Mouse (Mus musculus): Measurements from ENCODE around the gene Mfng.

The Mfng gene

DNA sequence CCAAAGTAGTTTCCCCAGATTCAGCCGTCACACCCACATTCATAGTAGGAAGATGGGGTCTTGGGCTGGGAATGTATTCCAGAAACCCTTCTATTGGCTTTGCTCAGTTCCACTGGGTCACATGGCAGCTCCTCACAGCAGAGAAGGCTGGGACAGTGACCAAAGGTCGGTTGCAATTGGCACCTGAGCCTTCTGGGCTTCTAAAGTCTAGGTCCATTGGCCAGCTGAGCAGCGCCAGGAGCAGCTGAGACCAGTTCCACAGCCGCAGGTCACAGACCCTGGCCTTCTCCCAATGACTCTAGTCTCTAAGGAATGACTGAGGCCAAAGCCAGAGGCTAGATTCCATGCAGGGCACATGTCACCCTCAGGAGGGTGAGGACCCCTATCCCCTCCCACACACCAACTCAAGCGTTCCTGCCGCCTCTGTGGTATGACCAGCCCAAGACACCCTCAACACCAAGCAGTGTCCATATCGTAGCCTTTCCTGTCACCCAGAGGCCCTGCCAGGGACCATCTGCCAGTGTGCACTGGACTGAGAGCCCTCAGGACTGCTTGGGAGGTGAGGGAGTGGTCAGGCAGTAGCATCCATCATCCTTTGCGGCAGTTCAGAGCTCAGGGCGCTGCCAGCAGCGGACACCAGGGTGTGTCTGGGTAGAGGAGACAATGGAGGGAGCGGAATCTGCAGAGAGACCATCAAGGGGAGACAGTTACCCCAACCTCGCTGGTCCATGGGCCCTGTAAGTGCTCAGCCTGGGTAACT is 17.1 kb downstream of the Mfng start:
- DNase-seq: no peak

GRCm38 (mm10) chr15:78755226-78755625 is 18.0 kb downstream of the Mfng start:
- no peak for DNase-seq

DNA sequence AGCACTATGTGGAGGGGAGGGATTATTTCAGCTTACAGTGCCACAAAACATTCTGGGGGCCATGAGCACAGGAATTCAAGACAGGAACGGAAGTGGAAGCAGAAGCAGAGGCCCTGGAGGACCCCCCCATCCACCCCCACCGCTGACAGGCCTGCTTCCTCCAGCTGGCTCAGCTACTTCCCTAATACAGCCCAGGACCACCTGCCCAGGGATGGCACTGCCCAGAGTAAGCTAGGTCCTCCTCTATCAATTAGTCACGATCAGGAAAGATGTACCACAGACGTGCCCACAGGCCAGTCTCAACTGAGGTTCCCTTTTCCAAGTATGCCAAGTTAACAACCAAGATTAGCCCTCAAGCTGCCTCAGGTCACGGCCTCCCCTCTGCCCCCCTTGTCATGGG is 19.1 kb downstream of the Mfng start:
- DNase-seq: no peak

DNA sequence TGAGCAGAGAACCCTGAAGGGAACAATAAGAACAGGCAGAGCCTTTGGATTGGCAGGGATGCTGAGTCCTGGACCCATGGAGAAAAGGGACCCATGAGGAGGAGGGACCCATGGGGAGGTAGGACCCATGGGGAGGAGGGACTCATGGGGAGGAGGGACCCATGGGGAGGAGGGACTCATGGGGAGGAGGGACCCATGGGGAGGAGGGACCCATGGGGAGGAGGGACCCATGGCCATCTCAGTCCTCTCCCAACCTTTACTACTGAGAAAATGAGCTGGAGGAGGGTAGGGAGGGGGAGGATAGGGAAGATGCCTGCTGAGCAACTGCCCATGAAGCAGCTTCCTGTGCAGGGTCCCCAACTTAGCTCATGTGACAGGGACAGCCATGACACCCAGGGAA is 20.3 kb downstream of the Mfng start:
- no peak for DNase-seq

- DNase-seq: no peak
Measured at GRCm38 (mm10) chr15:78750608-78751350, 22.5 kb downstream of the Mfng start.

DNA sequence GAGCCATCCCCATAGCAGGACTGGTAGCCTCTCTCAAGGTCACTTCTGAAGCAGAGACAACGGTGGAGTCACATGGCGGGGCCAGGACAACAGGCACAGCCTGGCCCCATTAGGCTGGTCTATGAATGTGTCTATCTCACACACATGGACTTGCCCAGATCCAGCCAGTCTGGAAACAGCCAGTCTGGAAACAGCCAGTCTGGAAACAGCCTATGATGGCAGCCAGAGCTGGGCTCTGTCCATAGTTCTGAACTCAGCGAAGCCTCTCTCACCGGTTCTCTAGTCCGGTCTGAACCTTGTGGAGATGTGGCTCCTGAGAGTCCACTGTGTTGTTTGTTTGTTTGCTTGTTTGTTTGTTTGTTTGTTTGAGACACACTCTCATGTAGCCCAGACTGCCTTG is 23.4 kb downstream of the Mfng start:
- no peak for DNase-seq

DNA sequence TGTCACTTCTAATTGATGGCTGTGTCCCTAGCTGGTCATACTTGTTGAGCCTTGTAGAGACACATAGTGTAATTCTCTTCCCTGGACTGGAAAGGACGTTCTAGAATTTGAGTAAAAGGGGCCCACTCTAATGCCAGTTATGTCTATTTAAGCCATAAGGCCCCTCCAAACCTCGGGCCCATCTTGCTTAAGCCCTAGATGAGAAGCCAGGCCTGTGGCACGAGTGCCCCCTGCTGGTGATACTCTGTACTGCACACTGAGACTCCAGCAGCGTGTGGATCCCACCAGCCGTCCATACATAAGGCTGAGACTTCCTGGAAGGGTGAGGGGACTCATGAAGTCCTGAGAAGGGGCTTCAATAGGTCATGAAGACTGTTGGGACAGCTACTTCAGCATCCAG is 29.1 kb downstream of the Mfng start:
- peak; percentile 72 to 83 for DNase-seq

DNA sequence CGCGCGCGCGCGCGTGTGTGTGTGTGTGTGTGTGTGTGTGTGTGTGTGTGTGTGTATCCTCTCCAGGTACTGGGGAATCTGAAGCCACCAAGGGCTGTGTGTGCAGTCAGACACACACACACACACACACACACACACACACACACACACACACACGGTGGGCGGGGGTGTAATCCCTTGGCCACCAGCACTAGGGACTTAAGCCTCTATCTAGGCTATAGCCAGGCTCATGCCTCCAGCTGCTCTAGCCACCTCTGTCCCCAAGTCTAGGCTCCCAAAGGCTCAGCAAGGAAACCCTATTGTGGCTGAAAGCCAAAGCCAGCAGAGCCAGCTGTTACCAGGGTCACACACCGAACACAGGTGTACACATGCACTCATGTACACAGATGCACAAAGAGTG is 30.4 kb downstream of the Mfng start:
- no peak for DNase-seq

DNA sequence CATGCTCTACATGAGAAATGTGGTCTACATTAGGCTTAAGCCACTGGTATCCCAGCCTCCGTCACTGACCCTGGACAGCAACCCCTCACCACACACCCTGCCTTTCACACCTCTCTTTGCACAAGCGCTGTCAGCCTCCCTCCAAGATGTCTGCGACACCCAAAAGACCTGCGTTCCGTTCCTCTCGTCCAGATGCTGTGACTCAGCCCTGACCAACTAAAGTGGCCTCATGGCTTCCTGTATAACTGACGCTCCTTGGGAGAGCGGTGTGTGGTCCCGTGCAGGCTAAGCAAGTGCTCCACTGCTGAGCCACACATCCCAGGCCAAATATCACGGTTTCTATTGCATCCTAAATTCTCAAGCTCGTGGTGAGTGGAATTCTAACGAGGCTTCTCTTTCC is 32.6 kb downstream of the Mfng start:
- DNase-seq: no peak

GRCm38 (mm10) chr15:78737146-78737545 is 36.1 kb downstream of the Mfng start:
- DNase-seq: no peak

DNA sequence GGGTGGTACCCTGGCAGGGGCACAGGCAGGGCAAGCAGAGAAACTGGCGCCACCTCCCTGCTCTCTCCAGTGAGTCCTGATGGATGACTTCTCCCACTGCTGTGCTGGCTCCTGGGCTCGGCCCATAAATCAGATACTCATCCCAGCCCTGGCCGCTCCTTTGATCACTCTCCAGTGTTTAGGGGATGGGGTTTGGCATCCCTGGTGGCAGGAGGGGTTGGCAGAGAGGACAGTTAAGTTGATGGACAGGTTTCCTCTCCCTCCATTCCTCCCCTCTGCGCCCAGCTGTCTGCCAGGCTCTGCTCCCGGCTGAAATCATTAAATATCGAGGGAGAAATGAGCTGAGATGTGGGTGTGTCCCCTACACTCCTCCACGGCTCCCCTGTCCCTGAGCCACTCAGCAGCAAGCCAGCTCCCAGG is 36.6 kb downstream of the Mfng start:
- no peak for DNase-seq

GRCm38 (mm10) chr15:78736181-78736579 is 37.1 kb downstream of the Mfng start:
- DNase-seq: no peak

DNA sequence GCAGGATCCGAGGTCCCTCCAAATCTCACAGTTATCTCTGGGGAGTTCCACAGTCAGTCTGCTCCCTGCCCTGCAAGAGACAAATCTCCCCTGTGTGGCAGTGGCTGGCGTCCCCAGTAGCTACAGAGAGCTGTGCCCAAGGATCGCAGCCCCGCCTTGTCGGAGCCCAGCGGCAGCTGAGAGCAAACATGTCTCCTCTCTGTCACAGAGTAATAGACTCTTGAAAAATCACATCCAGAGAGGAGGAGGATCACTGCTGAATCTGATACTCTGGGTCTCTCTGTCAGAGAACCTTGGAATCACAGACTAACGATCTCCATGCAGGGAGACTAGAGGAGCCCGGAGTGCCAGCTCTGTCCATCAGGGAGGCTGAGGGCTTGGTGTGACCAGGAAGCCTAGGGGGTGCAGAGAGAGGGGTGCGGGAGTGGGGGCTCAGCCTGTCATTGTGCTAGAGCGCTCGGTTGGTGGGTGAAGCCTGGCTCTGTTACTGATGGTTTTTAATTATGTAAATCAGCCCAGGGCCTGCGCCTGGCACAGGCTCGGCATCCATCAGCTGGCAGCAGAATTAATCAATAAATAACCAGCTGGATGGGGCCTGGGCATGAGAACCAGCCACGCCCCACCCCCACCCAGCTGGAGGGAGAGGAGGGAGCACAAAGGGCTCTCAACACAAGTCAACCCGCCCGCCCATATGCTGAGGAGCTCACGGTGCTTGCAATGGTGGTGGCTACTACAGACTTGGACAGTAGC is 37.7 kb downstream of the Mfng start:
- no peak for DNase-seq

DNA sequence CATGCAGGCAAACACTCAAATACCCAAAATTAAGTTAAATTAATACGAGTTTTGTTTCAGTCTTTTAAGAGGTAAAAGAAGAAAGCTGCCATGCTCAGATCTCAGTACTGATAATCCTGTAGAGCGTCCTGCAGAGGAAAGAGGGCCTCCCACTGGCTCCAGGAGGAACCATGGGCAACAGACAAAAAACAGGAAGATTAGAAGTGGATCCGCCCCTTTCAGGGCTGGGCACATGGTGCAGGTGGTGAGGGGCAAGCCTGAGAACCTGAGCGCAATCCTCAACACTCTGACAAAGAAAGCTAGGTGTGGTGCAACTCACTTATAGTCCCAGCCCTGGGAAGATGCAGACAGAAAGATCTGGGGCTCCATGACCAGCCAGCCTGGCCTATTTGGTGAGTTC is 41.4 kb downstream of the Mfng start:
- no peak for DNase-seq

DNA sequence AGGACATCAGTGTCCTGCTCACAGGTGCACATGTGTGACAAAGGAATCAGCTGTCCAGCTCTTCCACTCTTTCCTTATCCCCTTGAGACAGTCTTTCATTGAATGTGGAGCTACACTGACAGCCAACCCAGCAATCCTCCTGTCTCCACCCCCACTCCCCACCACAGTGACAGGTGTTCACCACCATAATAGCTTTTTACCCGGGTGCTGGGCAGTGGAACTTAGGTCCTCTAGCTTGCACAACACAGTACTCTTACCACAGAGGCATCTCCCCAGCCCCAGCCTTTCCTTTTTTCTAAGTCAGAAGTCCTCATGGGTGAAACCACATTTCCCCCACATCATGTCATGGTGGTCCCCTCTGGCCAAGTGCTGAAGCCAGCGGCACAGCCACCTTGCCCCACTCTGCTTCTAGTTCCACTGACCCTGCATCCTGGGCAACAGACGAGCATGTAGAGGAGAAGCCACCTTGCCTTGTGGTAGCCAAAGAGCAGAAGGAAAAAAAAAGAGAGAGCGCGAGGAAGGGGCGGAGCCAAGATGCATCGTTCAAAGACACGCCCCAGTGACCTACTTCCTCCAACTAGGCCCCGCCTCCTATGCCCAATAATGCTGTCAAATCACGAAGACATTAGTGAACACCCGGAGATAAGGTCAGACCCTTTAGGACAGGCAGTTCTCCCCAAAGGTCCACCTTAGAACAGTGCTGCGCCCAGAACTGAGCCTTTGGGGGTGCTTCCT is 42.8 kb downstream of the Mfng start:
- peak in 1 of 2 experiments; percentile 45 for DNase-seq

DNA sequence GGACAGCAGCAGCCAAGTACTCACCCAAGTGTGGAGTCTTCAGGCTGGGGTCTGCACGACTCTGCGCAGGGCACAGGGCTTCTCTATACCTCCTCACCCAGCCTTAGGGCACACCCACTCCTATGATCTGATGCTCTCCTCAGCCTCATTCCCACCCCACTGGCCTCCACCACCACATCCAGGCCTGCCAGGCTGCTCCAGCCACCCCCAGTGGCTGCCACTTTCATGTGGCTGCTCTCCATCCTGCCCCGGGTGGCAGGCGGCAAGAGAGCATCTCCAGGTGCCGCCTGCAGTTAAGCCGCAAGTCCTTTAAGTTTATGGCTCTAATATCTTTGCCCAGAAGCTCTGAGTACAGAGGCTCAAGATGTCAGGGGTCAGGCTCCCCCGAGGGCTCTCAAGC is 46.6 kb downstream of the Mfng start:
- peak; percentile 52 to 69 for DNase-seq

DNA sequence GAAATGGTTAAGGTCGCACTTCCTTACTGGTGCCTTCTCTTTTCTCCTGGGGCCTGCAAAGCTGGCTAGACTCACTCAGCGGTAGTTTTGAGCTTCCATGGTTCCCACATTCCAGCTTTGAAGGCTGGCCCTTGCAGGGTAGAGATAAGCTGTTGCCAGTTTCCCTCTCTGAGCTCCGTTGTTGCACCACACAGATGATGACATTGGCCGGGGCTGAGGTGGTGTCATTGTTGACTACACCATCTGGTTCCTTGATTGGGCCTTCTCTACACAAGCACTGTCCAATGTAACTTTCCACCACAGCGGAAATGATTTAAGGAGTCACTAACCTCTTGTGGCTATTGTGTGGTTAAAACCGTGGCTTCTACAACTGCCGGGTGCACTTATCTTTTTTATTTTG is 52.7 kb downstream of the Mfng start:
- no peak for DNase-seq

GRCm38 (mm10) chr15:78720094-78720493 is 53.2 kb downstream of the Mfng start:
- peak; percentile 66 to 75 for DNase-seq

DNA sequence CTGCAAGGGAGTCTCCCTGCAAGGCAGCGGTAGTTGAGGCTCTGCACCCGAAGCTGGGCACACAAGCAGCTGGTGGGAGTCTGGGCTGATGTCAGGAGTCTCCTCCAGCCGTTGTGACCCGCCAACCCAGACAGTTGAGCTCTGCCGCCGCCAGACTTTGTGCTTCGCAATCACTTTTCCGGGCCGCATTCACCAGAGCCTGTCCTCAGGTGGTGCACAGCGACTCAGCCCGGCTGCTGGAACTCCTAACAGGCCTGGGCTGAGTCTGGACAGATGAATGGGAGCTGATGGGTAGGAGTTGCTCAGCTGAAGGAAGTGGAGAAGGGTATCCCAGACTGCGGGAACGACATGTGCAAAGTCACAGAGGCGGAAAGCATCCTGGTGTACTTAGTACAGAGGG is 53.9 kb downstream of the Mfng start:
- DNase-seq: peak; percentile 30 to 38

DNA sequence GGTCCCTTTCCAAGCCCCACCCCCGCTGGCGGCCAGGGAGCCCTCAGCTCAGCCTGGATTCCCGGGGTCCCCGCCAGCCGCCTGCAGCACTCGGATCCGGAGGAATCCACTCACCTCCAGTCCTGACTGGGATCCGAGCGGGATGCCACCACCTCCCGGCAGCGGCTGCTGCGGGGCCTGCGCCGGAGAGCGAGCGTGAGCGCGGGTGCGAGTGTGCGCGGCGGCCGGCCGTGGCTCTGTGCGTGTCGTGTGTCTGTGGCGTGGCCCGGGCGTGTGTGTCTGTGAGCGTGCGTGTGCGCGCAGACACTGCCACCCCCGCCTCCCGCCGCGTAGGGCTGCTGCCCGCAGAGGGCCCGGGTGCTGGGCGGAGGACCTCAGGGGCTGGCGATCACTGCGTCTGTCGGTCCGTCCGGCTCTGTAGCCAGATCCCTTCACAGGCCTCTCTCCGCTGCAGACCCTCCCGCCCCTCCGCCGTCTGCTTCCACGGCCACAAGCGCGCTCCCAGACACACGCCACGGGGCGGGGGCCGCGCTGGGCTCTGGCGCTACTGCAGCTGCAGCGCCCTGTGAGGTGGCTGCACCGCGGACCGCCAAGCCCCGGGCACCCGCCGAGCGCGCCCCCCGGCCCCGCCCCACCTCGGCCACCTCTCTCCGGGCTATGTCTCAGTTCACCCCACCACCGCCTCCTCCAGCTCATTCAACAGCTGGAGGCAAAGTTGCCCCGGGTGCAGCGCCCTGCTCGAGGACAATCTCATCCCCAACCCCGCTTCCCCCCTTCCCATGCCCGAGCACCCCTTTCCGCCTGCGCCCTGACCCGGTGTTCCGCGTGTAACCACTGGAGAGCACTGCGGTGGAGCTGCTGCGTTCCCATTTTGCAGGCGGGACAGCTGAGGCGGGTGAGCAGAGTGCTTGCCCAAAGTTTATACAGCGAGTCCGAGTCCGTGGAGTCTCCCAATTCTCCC is 54.7 kb downstream of the Mfng start, which contains the start of gene Elfn2:
TSS of gene Elfn2 (minus strand) at position 482 of the 961 bp plus-strand sequence.
- DNase-seq: peak in 1 of 2 experiments; percentile 40

DNA sequence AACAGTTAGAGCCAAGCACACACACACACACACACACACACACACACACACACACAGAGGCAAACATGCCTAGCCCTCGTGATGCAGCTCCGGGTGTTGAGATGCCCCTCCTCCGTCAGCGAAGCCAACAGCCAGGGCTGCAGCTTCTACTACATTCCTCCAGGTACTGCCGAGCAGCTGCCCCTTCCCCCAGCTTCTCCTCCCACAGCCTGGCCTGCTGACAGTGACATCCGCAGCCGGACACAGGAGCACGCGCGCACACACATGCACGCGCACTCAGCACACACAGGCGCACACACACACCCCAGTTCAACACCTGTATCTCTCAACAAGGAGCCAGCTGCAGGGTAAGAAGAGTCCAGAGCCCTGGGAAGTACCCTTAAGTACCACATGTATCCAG is 56.3 kb downstream of the Mfng start:
- no peak for DNase-seq

DNA sequence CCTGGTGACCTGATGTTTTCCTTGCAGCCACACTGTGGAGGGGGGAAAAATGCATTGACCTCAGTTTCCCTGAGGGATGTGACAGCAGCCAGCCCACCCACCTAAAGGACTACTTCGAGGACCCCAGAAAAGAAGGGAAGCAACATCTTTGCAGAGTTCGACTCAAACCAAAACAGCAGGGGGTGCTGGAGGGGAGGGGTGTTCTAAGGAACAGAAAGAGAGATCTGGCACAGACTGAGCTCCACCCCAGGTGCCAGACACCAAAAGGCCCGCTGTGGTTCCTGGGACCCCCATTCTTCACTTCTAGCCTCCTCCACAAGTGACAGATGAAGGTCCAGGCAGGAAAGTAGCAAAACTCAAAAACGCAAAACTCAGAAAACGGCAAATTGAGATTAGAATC is 57.4 kb downstream of the Mfng start:
- peak; percentile 57 to 60 for DNase-seq

Data from thymus, postnatal 36 days (tissue).